Mouse (Mus musculus) cerebellum, adult 8-10 months (tissue): ENCODE data around the gene Col20a1.

Experiments
- DNase-seq: peaks from one replicate; pipeline ENCODE4 v3.0.0; 2022

Col20a1 gene

GRCm38 (mm10) chr2:180995457-180995856, 9.1 kb downstream of the Col20a1 start:
- no peak for DNase-seq

- DNase-seq: peak; percentile 53
These were observed 10.1 kb downstream of the Col20a1 start for GRCm38 (mm10) chr2:180996436-180996835.

GRCm38 (mm10) chr2:180996905-180997304, 10.6 kb downstream of the Col20a1 start:
- no peak for DNase-seq

GRCm38 (mm10) chr2:181007054-181007453, 20.7 kb downstream of the Col20a1 start:
- DNase-seq: no peak

GRCm38 (mm10) chr2:181008339-181008738, 22.0 kb downstream of the Col20a1 start:
- DNase-seq: no peak

GRCm38 (mm10) chr2:181031406-181031934, 45.1 kb downstream of the Col20a1 start:
- DNase-seq: no peak

- peak; percentile 70 for DNase-seq
These were observed 46.1 kb downstream of the Col20a1 start for GRCm38 (mm10) chr2:181032407-181032806.

- DNase-seq: no peak
These were observed 47.0 kb downstream of the Col20a1 start for GRCm38 (mm10) chr2:181033310-181033709.

GRCm38 (mm10) chr2:181035186-181035585, 48.9 kb downstream of the Col20a1 start:
- no peak for DNase-seq

GRCm38 (mm10) chr2:181036561-181036960, 50.2 kb downstream of the Col20a1 start:
- no peak for DNase-seq

GRCm38 (mm10) chr2:181038644-181039355, 52.5 kb downstream of the Col20a1 start:
- no peak for DNase-seq

- DNase-seq: no peak
These were observed 53.0 kb downstream of the Col20a1 start for GRCm38 (mm10) chr2:181039356-181039680.

- no peak for DNase-seq
These were observed 55.6 kb downstream of the Col20a1 start for GRCm38 (mm10) chr2:181041941-181042340.

GRCm38 (mm10) chr2:181042376-181042775, 56.0 kb downstream of the Col20a1 start:
- DNase-seq: no peak

- no peak for DNase-seq
These were observed 57.1 kb downstream of the Col20a1 start, which contains the start of gene Chrna4 for GRCm38 (mm10) chr2:181043437-181043836. Gene Chrna4, minus strand, starts transcription at chr2:181043546.

GRCm38 (mm10) chr2:181044001-181044400, 57.7 kb downstream of the Col20a1 start:
- DNase-seq: no peak

- DNase-seq: peak; percentile 46
These were observed 62.1 kb downstream of the Col20a1 start for GRCm38 (mm10) chr2:181048252-181048945.

- no peak for DNase-seq
These were observed 62.7 kb downstream of the Col20a1 start for GRCm38 (mm10) chr2:181048986-181049385.

- DNase-seq: peak; percentile 41
These were observed 65.8 kb downstream of the Col20a1 start for GRCm38 (mm10) chr2:181052171-181052570.

- DNase-seq: no peak
These were observed 71.0 kb downstream of the Col20a1 start for GRCm38 (mm10) chr2:181057341-181057740.

- no peak for DNase-seq
These were observed 71.9 kb downstream of the Col20a1 start for GRCm38 (mm10) chr2:181058193-181058592.

- peak; percentile 86 for DNase-seq
These were observed 73.8 kb downstream of the Col20a1 start for GRCm38 (mm10) chr2:181060127-181060526.

- DNase-seq: no peak
These were observed 79.5 kb downstream of the Col20a1 start for GRCm38 (mm10) chr2:181065827-181066226.
